Mouse (Mus musculus): ENCODE measurements around the gene Hist2h2aa1. TPM values are rescaled to one million over a fixed set of nuclear protein-coding genes. Genes with fewer than 3 reads are reported as not detected.
"Not testable (repeated sequence)": the region's sequence is repeated elsewhere in the genome, so short reads cannot be mapped to it uniquely, and the experiment has no call there.

The Hist2h2aa1 gene
- total RNA-seq, 2 experiments from 2014 or later: 34.3 to 35.1 TPM

GRCm38 (mm10) chr3:96228828-96229227 is 16.5 kb upstream of the Hist2h2aa1 start:
- DNase-seq (ENCODE audit: low spot score in 2 of 2): no peak

- no peak for DNase-seq (ENCODE audit: low spot score in 2 of 2)
Observed at GRCm38 (mm10) chr3:96230404-96230803, 14.9 kb upstream of the Hist2h2aa1 start.

- no peak for DNase-seq (ENCODE audit: low spot score in 2 of 2)
Observed at GRCm38 (mm10) chr3:96230910-96231757, 14.2 kb upstream of the Hist2h2aa1 start.

GRCm38 (mm10) chr3:96231758-96232120 is 13.6 kb upstream of the Hist2h2aa1 start:
- no peak for DNase-seq (ENCODE audit: low spot score in 2 of 2)

- DNase-seq (ENCODE audit: low spot score in 2 of 2): no peak
Observed at GRCm38 (mm10) chr3:96234914-96235313, 10.4 kb upstream of the Hist2h2aa1 start.

- no peak for DNase-seq (ENCODE audit: low spot score in 2 of 2)
Observed at GRCm38 (mm10) chr3:96235836-96236235, 9.5 kb upstream of the Hist2h2aa1 start.

- no peak for DNase-seq (ENCODE audit: low spot score in 2 of 2)
Observed at GRCm38 (mm10) chr3:96236834-96237334, 8.4 kb upstream of the Hist2h2aa1 start.

- DNase-seq (ENCODE audit: low spot score in 2 of 2): no peak
Observed at GRCm38 (mm10) chr3:96237335-96237903, 7.9 kb upstream of the Hist2h2aa1 start.

GRCm38 (mm10) chr3:96237904-96238511 is 7.3 kb upstream of the Hist2h2aa1 start:
- no peak for DNase-seq (ENCODE audit: low spot score in 2 of 2)

GRCm38 (mm10) chr3:96238954-96239793 is 6.1 kb upstream of the Hist2h2aa1 start, which contains the start of gene Hist2h3c2:
Gene Hist2h3c2, minus strand, starts transcription at chr3:96239127.
- not testable (repeated sequence) for DNase-seq (ENCODE audit: low spot score in 2 of 2)

GRCm38 (mm10) chr3:96239949-96240798 is 5.1 kb upstream of the Hist2h2aa1 start, which contains the start of gene Hist2h2aa2:
Gene Hist2h2aa2, minus strand, starts transcription at chr3:96240276.
- DNase-seq (ENCODE audit: low spot score in 2 of 2): peak; percentile 80 to 90

GRCm38 (mm10) chr3:96240799-96241197 is 4.5 kb upstream of the Hist2h2aa1 start:
- DNase-seq (ENCODE audit: low spot score in 2 of 2): no peak

GRCm38 (mm10) chr3:96243921-96244572 is 1.2 kb upstream of the Hist2h2aa1 start:
- no peak for DNase-seq (ENCODE audit: low spot score in 2 of 2)

- not testable (repeated sequence) for DNase-seq (ENCODE audit: low spot score in 2 of 2)
Observed at GRCm38 (mm10) chr3:96246018-96246417, 721 bp downstream of the Hist2h2aa1 start.

GRCm38 (mm10) chr3:96246427-96246856 is 1.1 kb downstream of the Hist2h2aa1 start, which contains the start of gene Hist2h3c1:
Gene Hist2h3c1, plus strand, starts transcription at chr3:96246685.
- DNase-seq (ENCODE audit: low spot score in 2 of 2): not testable (repeated sequence)

GRCm38 (mm10) chr3:96247356-96248140 is 2.3 kb downstream of the Hist2h2aa1 start:
- DNase-seq (ENCODE audit: low spot score in 2 of 2): no peak

- DNase-seq (ENCODE audit: low spot score in 2 of 2): no peak
Observed at GRCm38 (mm10) chr3:96248141-96249033, 3.1 kb downstream of the Hist2h2aa1 start.

- no peak for DNase-seq (ENCODE audit: low spot score in 2 of 2)
Observed at GRCm38 (mm10) chr3:96249034-96249345, 3.7 kb downstream of the Hist2h2aa1 start.

Data from adrenal gland, postnatal 4 days (tissue).